Comparison of ENCODE assay signal across 13 mouse cellular contexts in genomic region chr10:120810053-120810696, GRCm38 (mm10).
DNase-seq lines count a peak whose midpoint lies in the region; ATAC-seq and TF ChIP-seq lines count a peak whose summit lies in the region.
"Had no signal": no experiment of that assay in that cellular context is flagged by ENCODE, and none has a peak within 500 bp of the region (broad histone marks: within the 10 kb centered on the region; RNA-seq: fewer than 3 reads in every experiment).

No protein-coding gene starts in this region.

- no peak for TF ChIP-seq CTCF in heart, adult 2 months (IDR thresholded peaks at IDR 0.05)
- TF ChIP-seq CTCF in lung, embryonic 14.5 days (IDR thresholded peaks at IDR 0.05; ENCODE audit: low read depth) = no peak

- no peak for TF ChIP-seq EP300 in heart, adult 2 months (IDR thresholded peaks at IDR 0.05; ENCODE audit: insufficient read depth, low read depth, low read length)

- no peak overlapping the region for H3K4me2 ChIP-seq in heart, embryonic 12.5 days
- no peak overlapping the region for H3K4me2 ChIP-seq in lung, embryonic 14.5 days
- H3K4me2 ChIP-seq in forebrain, embryonic 12.5 days = peak overlapping the region; percentile 23; the same call in 1 of the 2 replicates
- H3K4me2 ChIP-seq in stomach, embryonic 16.5 days (ENCODE audit: low read depth, low read length) = no peak overlapping the region

- no peak for DNase-seq in heart, adult 2 months
- no peak for DNase-seq in lung, embryonic 14.5 days
- DNase-seq in lung, postnatal 14 days = no peak
- DNase-seq in spleen, postnatal 36 days (ENCODE audit: low spot score in 2 of 2) = no peak
- no peak for DNase-seq in urinary bladder, postnatal 4 days (ENCODE audit: low spot score in 2 of 2)
- DNase-seq: embryo, embryonic 11 days; gastrocnemius, postnatal 25 days; kidney, postnatal 25 days had no signal

- peak overlapping the region; percentile 63 for H3K27ac ChIP-seq in heart, embryonic 12.5 days (ENCODE audit: poor library complexity, severe bottlenecking)
- H3K27ac ChIP-seq in heart, adult 2 months = no peak overlapping the region
- H3K27ac ChIP-seq in lung, embryonic 14.5 days (ENCODE audit: low read depth) = peak overlapping the region; percentile 78
- peak overlapping the region; percentile 62 for H3K27ac ChIP-seq in forebrain, embryonic 12.5 days
- H3K27ac ChIP-seq in stomach, embryonic 16.5 days (ENCODE audit: low read length) = peak overlapping the region; percentile 54

- H3K4me3 ChIP-seq in heart, embryonic 12.5 days = no peak overlapping the region
- no peak overlapping the region for H3K4me3 ChIP-seq in heart, adult 2 months
- no peak overlapping the region for H3K4me3 ChIP-seq in lung, embryonic 14.5 days (ENCODE audit: low read depth, low read length)
- no peak overlapping the region for H3K4me3 ChIP-seq in forebrain, embryonic 12.5 days (replicated peaks)
- H3K4me3 ChIP-seq in stomach, embryonic 16.5 days (replicated peaks; ENCODE audit: low read length) = no peak overlapping the region

- H3K79me2 ChIP-seq in heart, adult 2 months (replicated peaks; ENCODE audit: control insufficient read depth, insufficient read depth, low read length) = no peaks in the 10 kb centered on the region

- WGBS in heart, embryonic 12.5 days = 55% methylated on average over 14 of the region's 14 CpGs
- WGBS in heart, adult 2 months = 59% methylated on average over 14 of the region's 14 CpGs
- WGBS in lung, embryonic 14.5 days = 28% methylated on average over 14 of the region's 14 CpGs
- WGBS in forebrain, embryonic 12.5 days = 14% methylated on average over 14 of the region's 14 CpGs
- WGBS in stomach, embryonic 16.5 days = 32% methylated on average over 14 of the region's 14 CpGs

- no peaks in the 10 kb centered on the region for H3K9me3 ChIP-seq in heart, embryonic 12.5 days (replicated peaks)
- H3K9me3 ChIP-seq in lung, embryonic 14.5 days (ENCODE audit: low read depth, low read length) = no peaks in the 10 kb centered on the region
- no peaks in the 10 kb centered on the region for H3K9me3 ChIP-seq in forebrain, embryonic 12.5 days
- no peaks in the 10 kb centered on the region for H3K9me3 ChIP-seq in stomach, embryonic 16.5 days (replicated peaks; ENCODE audit: control insufficient read depth, low read length)

- no peak for TF ChIP-seq POLR2A in heart, adult 2 months (IDR thresholded peaks at IDR 0.05; ENCODE audit: insufficient read depth, low read depth, low read length)

- H3K36me3 ChIP-seq in heart, embryonic 12.5 days = peaks cover 12% of the 10 kb centered on the region
- H3K36me3 ChIP-seq in heart, adult 2 months (ENCODE audit: control insufficient read depth, insufficient read depth, low read length) = peaks cover 4% of the 10 kb centered on the region
- no peaks in the 10 kb centered on the region for H3K36me3 ChIP-seq in lung, embryonic 14.5 days (ENCODE audit: insufficient read depth)
- no peaks in the 10 kb centered on the region for H3K36me3 ChIP-seq in forebrain, embryonic 12.5 days (replicated peaks)
- no peaks in the 10 kb centered on the region for H3K36me3 ChIP-seq in stomach, embryonic 16.5 days (ENCODE audit: control insufficient read depth, insufficient read depth, low read length)

- H3K4me1 ChIP-seq in heart, embryonic 12.5 days (replicated peaks) = peaks cover 30% of the 10 kb centered on the region
- peaks cover 4% of the 10 kb centered on the region for H3K4me1 ChIP-seq in heart, adult 2 months (ENCODE audit: control insufficient read depth, insufficient read depth, low read length)
- H3K4me1 ChIP-seq in lung, embryonic 14.5 days (ENCODE audit: insufficient read depth) = peaks cover 26% of the 10 kb centered on the region
- H3K4me1 ChIP-seq in forebrain, embryonic 12.5 days = peaks cover 20% of the 10 kb centered on the region
- peaks cover 26% of the 10 kb centered on the region for H3K4me1 ChIP-seq in stomach, embryonic 16.5 days (ENCODE audit: control insufficient read depth, insufficient read depth, low read length)

- no peak overlapping the region for H3K9ac ChIP-seq in heart, embryonic 12.5 days
- no peak overlapping the region for H3K9ac ChIP-seq in heart, adult 2 months (ENCODE audit: low read depth, low read length)
- no peak overlapping the region for H3K9ac ChIP-seq in lung, embryonic 14.5 days
- no peak overlapping the region for H3K9ac ChIP-seq in forebrain, embryonic 12.5 days
- no peak overlapping the region for H3K9ac ChIP-seq in stomach, embryonic 16.5 days (ENCODE audit: low read length)

- H3K27me3 ChIP-seq in heart, embryonic 12.5 days (replicated peaks) = no peaks in the 10 kb centered on the region
- no peaks in the 10 kb centered on the region for H3K27me3 ChIP-seq in heart, adult 2 months (ENCODE audit: control insufficient read depth, insufficient read depth, low read length)
- no peaks in the 10 kb centered on the region for H3K27me3 ChIP-seq in lung, embryonic 14.5 days (ENCODE audit: insufficient read depth, low read length)
- no peaks in the 10 kb centered on the region for H3K27me3 ChIP-seq in forebrain, embryonic 12.5 days
- H3K27me3 ChIP-seq in stomach, embryonic 16.5 days (ENCODE audit: control insufficient read depth, insufficient read depth, low read length) = no peaks in the 10 kb centered on the region

- ATAC-seq in heart, embryonic 12.5 days (ENCODE audit: insufficient number of reproducible peaks, low FRiP score) = no peak
- ATAC-seq in lung, embryonic 14.5 days (ENCODE audit: insufficient read depth) = no peak
- ATAC-seq in forebrain, embryonic 12.5 days (ENCODE audit: low FRiP score) = peak; percentile 58; the same call in 1 of the 2 replicates
- no peak for ATAC-seq in stomach, embryonic 16.5 days (ENCODE audit: insufficient read depth, low FRiP score)
- ATAC-seq: CD4-positive, CD25-positive, alpha-beta regulatory T cell, adult 4 months; lung, postnatal 0 days had no signal

- intact Hi-C loops in heart, adult 2 months (cut with DNase I) = no loop called here
